Mouse (Mus musculus): Measurements from ENCODE around the gene Sfxn2. TPM values are rescaled to one million over a fixed set of nuclear protein-coding genes. Genes with fewer than 3 reads are reported as not detected.
A peak's percentile ranks its signal among the peaks of the same experiment; 100 is the strongest.
"Not testable (repeated sequence)": the region's sequence is repeated elsewhere in the genome, so short reads cannot be mapped to it uniquely, and the experiment has no call there.

The Sfxn2 gene
- total RNA-seq, 2 experiments from 2014 or later, result 4.9 to 8.5 TPM

DNA sequence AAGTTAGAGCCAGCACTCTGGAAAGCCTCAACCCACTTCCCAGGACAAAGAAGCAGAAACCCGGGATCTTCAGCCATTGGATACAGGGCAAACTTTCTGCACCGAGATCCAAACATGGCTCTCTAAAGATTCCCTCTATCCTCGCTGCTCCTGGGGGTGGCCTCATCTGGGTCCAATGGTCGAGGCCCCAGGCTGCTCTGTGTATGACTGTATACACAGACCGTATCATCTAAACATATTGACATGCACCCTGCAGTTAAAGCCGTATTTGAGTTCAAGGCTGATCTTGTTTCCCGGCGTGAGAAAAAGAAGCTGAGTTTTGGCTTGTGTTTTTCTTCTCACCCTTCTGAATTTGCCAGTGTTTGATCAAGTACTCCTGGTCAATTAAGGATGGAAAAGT lies 30.4 kb upstream of the Sfxn2 start:
- DNase-seq, result no peak

- no peak for DNase-seq
Observed at GRCm38 (mm10) chr19:46547565-46547964, 25.6 kb upstream of the Sfxn2 start.

- no peak for DNase-seq
Observed at GRCm38 (mm10) chr19:46548110-46548509, 25.1 kb upstream of the Sfxn2 start.

GRCm38 (mm10) chr19:46550385-46550784 lies 22.8 kb upstream of the Sfxn2 start:
- DNase-seq, result no peak

DNA sequence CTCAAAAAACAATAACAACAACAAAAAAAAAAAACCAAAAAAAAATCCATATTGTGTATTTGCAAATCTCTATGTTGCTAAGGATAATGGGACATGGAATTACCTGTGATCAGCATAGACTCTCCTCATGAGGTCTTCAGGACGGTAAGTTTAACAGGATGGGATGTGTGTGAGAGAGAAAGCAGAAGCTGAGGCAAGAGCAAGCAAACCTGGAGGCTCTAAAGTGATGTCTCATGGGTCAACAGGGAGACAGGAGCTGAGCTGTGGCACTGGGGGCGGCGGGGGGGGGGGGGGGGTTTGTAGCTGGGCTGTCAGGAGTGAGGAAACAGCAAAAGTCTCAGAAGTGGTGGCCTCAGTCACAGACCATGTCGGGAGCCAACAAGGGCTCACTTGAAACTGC lies 20.7 kb upstream of the Sfxn2 start:
- DNase-seq, result no peak

- no peak for DNase-seq
Observed at GRCm38 (mm10) chr19:46553541-46553955, 19.6 kb upstream of the Sfxn2 start.

DNA sequence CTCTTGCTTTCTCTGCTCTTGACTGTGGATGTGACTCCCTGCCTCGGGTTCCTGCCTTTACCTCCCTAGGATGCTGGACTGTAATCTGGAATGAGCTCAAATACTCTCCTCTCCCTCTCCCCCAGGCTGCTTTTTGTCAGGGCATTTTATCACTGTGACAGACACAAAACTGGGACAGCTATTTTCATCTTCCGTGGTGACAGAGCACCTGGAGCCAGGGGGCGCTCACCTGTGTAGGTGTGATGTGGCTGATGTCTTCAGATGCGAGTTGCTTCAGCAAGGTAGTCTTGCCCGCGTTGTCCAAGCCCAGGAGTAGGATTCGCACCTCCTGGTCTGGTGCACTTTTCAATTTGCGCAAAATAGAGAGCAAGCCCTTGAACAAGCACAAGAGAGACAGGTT lies 15.2 kb upstream of the Sfxn2 start:
- DNase-seq, result no peak

- no peak for DNase-seq
Observed at GRCm38 (mm10) chr19:46558631-46559030, 14.5 kb upstream of the Sfxn2 start.

DNA sequence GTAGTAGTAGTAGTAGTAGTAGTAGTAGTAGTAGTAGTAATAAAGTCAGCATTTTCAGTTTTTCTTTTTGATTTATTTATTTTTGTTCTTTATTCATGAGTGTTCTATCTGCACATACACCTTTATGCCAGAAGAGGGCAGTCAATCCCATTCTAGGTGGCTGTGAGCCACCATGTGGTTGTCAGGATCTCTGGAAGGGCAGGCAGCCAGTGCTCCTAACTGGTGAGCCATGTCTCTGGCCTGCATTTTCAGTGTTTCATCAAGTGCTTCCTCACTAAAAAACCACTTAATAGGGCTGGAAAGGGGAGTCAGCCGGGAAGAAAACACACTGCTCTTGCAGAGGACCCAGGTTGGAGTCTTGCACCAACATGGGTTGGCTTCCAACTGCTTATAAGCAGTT lies 11.0 kb upstream of the Sfxn2 start:
- DNase-seq, result peak; percentile 34 to 35

DNA sequence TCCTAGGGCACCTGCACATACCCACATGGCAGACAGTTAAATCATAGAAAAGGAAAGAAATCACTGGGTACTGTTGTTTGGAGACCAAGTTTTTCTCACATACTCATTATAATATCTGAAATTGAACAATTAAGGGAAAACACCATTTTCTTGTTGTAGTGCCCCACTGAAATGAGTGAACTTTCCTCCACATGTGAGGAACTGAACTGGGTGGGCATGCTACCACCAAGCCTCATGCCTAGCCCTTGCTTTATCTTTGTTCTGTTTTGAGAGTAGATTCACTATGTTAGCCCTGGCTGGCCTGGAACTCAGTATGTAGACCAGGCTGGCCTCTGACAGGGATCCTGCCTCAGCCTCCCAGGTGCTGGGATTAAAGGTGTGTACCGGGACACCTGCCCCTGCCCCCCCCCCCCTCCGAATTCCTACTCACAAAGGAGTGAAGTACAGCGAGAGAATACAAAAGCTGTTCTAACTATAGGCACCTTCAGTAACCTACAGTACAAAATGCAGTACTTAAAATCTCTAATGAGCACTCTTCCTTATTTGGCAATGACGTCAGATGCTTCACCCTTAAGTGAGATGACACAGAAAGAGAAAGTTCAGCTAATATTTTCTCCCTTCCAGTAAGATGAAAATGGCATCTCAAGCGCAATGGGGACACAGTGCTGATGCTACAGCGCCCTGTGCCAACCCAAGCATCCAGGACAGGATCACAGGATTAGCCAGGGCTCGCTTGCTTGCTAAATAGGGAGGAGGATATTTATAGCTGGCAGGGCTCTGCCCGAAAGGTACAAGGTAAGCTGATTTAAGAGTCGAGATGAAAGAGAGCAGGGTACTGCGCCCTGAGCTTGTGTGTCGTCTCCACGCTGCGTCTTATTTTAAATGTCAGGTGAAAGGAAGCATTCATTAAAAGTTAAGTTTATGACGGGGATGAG lies 10.3 kb upstream of the Sfxn2 start:
- DNase-seq, result no peak

DNA sequence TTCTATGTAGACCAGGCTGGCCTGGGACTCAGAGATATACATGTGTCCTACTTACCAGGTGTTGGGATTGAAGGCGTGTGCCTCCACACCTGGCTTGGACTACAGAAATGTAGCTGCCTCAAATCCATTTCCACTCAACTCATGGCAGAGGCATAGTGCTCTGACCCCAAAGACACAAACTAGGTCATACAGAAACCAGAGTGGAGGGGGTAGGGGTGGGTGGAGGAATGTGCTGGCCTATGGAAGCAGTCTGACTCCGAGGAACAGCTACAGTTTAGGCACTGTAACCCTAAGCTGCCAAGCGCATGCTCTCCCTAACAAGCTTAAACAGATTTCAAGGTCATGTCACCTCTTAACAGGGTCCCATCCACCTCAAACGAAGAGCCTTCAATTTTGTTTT lies 9.6 kb upstream of the Sfxn2 start:
- DNase-seq, result no peak

DNA sequence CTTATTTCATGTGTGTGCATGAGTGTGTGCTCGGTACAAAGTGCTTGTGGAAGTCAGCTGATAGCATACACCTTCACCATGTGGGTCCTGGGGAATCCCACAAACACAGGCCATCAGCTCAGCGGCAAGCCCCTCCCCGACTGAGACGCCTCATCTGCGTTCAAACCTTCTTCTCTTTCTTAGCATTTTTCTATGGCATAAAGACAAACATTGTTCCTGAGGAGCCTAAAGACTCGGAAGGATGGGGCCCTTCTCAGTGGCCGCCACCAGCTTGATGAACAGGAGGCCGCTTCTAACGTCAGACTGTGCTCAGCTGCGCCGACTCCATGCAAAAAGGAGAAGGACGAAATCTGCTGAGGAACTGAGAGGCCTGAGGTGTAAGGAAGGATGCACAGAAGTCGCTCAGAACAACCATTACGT lies 9.1 kb upstream of the Sfxn2 start:
- no peak for DNase-seq

GRCm38 (mm10) chr19:46571211-46571877 lies 1.8 kb upstream of the Sfxn2 start:
- DNase-seq, result not testable (repeated sequence)

DNA sequence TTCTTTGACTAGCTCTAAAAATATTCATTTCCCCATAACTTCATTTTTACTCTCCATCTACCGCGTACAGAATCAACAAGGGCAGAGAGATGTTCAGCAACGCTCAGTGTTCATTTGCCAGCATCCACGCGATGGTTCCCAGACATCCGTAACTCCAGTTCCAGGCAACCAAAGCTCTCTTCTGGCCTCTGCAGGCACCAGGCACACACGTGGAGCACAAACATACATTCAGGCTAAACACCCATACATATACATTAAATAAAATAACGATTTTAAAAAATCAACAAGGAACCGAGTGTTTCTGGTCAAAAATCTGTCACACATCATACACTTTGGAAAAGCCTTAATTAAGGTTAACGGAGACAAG lies 1.3 kb upstream of the Sfxn2 start:
- DNase-seq, result no peak

DNA sequence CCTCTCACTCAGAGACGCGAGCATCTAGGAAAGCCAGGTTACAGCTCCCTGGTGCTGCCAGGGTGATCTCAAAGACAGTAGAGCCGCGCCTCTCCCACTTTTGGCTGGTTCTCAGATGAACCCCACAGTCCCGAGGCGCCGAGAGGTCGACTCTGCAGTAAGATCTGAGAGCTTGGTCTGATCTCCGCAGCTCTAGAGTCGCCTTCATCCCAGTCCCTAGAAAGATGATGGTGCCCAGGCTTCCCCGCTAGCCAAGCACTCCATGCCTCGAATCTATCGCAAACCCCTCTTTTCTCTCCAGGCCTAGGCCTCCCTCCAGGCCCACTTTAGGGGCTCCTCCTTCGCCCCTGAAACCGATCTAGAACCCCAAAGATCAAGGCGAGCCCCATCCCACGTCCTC lies 617 bp upstream of the Sfxn2 start:
- no peak for DNase-seq

- no peak for DNase-seq
Observed at GRCm38 (mm10) chr19:46573990-46574389, 825 bp downstream of the Sfxn2 start.

- DNase-seq, result no peak
Observed at GRCm38 (mm10) chr19:46575196-46575595, 2.0 kb downstream of the Sfxn2 start.

GRCm38 (mm10) chr19:46587823-46588508 lies 14.8 kb downstream of the Sfxn2 start:
- peak; percentile 81 to 83 for DNase-seq

DNA sequence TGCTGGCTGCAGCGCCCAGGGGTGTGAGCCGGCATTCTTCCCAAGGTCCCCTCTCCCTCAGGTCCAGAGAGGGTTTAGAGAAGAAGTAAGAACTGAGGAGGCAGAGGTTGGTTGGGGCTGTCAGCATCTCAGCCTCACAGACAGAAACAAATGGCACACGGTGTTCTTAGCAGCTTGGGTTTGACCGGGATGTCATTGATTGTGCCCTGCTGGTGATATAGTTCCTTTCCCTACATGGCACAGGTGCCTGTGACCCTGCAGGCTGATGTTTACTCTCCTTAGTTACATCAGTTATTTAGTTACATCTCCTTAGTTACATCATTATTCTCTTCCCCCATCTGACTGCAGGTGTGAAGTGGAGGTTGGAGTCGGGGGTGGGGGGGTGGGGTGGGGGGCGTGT lies 18.4 kb downstream of the Sfxn2 start:
- DNase-seq, result no peak

- DNase-seq, result no peak
Observed at GRCm38 (mm10) chr19:46592751-46593439, 19.7 kb downstream of the Sfxn2 start.

DNA sequence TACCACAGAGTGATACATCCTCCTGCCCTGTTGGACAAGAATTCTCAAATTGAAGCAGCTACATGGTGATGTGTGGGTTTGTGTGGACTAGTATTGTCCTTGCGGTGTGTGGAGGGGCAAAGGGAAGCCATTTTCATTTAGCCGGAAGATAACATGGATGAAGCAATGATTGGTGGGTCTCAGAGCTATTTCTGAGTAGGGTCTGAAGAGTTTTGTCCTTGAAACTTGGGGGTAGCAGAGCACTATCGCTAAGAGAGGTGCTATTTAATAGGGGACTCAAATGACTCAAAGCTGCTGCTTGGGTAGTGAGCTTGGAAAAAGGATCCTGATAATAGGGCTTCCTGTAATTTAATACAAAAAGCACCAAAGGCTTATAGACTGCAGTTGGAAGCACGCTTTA lies 25.0 kb downstream of the Sfxn2 start:
- no peak for DNase-seq

DNA sequence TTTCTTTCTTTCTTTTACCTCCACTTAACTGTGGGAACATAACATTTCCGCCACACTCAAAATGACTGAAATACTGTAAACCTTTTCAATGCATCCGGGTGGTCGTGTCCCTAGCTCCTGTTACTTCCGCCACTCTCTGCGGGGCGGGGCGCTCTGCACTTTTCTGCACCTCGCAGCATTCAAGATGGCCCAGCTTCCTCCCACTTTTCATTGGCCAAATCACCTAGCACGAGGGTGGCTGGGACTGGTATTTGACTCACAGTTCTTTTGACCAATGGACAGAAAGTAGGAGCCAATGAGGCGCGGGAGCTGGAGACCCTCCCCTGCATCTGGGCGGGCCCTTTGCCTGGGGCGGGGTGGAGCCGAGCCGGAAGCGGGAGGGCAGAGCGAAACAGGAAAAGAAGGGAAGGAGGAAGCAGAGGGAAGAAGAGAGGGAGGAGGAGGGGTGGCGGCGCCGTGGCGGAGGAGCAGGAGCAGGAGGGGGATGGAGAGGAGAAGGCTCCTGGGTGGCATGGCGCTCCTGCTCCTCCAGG lies 25.6 kb downstream of the Sfxn2 start, which contains the start of gene Wbp1l:
Wbp1l (plus strand) TSS at position 365 of the 533 bp plus-strand sequence.
- peak; percentile 97 to 98 for DNase-seq
